Mouse (Mus musculus) Muller cell, postnatal 12 days (primary cell): Measurements from ENCODE around the gene Pigw.
"Not testable (repeated sequence)": the region's sequence is repeated elsewhere in the genome, so short reads cannot be mapped to it uniquely, and the experiment has no call there.

Source experiments
- DNase-seq: peaks from one replicate; pipeline ENCODE4 v3.0.0-alpha.2; 2015; ENCODE audit errors: inconsistent ontology term

Gene Pigw

DNA sequence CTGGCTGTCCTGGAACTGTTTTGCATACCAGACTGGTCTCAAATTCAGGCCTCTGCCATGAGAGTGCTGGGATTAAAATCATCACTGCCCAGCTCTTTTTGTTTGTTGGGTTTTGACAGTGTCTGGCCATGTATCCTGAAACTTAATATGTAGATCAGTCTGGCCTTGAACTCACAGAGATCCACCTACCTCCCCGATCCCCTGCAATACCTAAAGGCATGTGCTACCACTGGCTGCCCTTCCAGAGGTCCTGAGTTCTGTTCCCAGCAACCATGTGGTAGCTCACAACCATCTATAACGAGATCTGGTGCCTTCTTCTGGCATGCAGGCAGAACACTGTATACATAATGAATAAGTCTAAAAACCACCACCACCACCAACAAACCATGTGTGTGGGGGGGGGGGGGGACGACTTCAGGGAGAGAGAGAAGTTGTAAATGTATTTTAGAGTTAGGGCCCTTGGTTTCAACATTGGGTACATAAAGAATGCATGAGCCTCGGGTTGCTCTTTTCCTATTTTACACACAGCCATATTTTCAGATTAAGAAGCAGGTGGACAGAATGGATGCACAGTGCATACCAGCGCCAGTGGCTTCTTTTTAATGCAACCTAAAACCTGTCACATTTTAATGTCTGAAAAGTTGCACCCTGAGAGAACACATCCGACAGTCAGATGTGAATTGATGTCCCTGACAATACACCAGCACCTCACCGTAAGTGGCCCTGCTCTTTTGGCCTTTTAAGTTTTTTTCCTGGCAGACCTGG lies 896 bp downstream of the Pigw start:
- DNase-seq = peak; percentile 11

DNA sequence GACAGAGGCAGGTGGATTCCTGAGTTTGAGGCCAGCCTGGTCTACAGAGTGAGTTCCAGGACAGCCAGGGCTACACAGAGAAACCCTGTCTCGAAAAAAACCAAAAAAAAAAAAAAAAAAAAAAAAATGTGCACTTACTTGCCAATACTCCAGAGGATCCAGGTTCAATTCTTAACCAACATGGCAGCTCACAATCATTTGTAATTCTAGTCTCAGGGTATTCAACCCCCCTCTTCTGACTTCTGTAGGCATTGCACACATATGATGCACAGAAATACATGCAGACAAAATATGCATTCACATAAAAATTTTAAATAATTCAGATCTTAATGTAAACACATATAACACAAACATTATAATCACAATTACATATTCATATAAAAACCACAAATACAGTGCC lies 4.1 kb downstream of the Pigw start:
- not testable (repeated sequence) for DNase-seq

DNA sequence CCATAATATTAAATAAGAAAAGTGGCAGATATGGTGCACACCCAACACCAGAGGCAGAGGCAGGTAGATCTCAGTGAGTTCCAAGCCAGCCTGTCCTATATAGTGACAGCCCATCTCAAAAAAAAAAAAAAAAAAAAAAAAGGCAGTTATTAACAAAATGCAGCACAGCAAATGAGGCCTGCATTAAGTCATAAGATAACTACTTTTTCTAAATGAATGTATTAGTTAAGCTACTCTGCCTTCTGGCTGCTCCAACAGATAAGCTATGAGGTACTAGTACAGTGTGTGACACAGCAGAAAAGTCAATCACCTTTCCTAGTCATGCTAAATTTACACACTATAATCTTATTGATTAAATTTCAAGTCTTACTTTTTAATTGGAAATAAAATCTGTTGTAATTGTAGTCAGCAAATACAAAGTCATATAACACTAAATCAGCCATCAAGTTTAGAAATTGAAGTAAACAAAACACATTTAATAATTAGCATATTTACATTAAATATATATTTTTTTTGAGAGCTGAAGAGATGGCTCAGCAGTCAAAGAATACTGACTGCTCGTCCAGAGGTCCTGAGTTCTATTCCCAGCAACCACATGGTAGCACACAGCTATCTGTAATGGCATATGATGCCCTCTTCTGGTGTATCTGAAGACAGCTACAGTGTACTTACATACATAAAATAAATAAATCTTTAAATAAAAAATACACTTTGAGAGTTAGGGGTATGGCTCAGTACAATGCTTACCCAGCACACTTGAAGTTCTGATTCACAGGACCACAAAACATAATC lies 6.8 kb downstream of the Pigw start:
- DNase-seq = no peak

DNA sequence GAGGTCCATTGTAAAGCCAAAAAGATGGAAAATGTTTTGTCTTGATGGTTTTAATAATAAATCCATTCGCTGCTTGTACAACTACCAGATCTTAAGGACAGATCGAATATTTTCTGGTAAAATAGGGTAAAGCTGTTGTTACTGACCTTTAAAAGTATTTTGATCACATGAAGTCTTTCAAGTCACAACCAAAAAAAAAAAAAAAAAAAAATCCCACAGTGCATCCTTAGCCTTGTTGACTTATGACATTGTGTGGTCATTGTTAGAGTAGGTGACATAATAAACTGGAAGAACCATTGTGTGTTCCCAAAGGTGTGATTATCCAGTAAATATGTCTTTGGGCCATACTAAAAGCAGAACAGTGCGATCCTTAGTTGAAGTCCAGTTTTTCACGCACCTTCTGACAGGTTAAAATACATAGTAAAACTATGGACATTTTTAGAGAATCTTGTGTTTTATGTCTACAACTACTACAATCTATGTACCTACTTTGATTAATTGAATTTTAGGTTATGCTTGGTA lies 8.5 kb downstream of the Pigw start:
- no peak for DNase-seq

DNA sequence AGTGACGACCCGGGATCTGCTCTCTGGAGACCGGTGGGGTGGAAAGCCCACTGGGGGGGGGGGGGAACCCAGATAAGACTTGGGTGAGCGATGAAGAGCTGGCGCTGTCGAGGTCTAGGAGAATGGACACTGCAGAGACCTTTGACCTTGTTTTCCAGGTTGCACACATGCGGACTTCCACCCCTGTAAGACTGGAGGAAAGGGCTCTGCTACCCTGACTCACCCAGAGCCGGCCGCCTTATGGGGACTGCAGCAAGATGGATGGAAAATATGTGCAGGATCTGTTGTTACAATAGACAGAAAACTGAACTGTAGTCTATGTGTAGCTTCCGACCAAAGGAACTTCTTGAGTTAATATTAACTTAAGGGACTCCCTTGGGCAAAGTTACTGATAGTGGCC lies 9.0 kb downstream of the Pigw start:
- peak; percentile 74 for DNase-seq

DNA sequence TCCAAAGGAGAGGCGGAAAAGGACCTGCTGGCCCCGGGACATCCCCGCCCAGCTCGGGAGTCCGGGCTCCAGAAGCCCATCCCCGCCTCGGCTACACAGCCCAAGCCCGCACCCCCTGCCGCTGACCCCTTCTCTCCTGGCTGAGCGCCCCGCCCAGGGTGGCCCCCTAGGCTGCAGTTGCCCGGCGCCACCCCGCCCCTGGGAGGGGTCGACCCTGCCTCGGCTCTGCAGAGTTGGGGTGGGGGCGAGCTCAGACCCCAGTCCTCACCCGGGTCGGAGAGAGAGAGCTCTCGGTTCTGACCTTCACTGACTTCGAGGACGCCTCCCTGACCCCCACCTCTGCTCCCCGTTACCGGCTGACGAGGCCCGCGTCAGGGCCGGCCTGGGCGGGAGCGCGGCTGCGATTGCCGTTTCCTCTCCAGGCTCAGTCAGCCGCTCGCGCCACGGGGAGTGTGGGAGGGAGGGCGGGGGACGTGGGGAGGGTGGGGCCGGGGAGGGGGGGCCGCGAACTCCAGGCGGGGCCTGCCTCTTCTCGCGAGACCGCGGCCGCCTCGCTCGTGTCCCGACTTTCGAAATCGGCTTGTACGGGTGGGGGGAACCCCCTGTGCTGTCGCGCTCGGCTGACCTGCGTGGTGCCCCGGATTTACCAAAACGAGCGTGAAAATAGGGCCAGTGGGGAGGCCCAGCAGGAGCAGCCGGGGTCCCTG lies 9.6 kb downstream of the Pigw start, which contains the start of gene Ggnbp2:
Ggnbp2 (minus strand) TSS at position 481 of the 707 bp plus-strand sequence.
- peak; percentile 97 for DNase-seq

DNA sequence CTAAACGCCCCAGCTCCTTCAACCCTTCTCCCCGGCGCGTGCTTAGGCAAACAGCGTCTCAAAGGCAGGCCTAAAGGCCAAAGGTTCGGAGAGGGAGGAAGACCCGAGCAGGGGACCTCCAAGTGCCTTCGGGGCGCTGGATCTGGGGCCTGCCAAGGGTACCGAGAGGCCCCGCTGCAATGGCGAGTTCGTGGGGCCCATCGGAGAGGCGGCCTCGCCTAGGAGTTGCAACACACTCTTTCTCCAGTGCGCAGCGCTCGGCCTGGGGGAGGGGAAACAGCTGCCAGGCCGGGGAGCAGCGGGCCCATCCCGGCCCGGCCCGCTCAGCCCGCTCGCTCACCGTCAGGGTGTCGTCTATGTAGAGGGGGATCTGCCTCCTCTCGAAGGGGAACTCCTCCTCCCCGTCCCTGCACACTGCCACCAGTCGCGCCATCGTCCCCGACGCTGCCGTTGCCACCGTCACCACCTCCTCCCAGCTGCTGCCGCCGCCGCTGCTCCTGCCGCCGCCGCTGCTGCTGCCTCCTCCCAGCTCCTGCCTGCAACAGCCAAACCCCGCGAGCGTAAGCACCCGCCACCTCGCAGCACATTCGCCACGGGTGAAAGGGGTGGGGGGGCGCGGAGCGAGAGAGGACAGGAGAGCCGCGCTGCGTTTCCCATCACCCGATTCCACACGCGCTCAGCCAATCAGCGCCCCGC lies 10.4 kb downstream of the Pigw start:
- peak; percentile 99 for DNase-seq

DNA sequence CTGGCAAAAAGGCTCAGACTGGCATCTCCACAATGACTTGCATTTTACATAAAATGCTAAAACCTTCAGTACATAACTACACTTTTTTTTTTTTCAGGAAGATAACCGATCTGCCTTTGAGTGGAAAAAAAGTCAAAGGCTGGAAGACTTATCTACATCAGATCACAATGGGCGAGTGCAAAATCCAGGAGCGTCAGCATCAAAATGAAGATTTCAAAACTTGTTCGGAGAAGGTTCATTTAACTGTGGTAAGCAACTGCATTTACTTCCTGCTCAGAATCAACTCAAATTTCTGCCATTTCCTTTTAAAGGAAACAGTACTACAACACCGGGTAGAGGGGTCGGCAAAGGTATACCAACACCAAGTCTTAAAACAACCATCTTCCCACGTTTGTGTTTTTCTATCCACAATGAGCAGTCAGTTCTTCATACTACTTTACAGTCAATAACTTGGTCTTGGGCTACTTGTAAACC lies 11.3 kb downstream of the Pigw start:
- no peak for DNase-seq

DNA sequence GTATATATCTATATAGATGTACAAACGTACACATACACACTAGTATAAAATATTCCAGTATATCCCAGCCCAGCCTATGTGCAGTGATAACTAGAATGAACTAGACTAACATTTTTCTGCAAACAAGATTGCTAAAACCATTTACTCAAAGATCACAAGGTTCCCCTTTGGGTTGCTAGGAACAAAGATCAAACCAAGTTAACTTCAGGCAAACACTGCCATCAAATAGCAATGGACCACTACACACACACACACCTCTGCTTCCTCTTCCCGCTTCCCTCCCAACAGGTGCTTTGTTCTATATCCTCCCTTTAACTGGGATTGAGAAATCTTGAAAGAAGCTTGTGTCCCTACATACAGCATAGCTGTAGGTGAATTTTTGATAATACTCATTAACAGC lies 12.5 kb downstream of the Pigw start:
- no peak for DNase-seq

DNA sequence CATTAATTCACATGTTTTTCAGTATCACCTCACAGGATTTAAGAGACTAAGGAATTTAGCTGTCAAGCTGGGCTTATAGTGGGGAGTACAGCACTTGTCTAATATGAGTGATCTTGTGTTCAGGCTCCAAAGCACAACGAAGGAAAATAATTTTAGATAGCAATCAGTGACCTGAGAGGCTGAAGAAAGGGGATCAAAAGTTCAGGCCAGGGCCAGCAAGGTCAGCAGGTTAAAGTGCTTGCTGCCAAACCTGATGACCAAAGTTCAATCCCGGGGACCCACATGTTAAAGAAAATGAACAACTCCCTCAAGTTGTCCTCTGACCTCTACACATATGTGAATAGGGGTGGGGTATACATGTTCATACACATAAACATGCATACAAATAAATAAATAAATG lies 14.8 kb downstream of the Pigw start:
- DNase-seq = no peak

DNA sequence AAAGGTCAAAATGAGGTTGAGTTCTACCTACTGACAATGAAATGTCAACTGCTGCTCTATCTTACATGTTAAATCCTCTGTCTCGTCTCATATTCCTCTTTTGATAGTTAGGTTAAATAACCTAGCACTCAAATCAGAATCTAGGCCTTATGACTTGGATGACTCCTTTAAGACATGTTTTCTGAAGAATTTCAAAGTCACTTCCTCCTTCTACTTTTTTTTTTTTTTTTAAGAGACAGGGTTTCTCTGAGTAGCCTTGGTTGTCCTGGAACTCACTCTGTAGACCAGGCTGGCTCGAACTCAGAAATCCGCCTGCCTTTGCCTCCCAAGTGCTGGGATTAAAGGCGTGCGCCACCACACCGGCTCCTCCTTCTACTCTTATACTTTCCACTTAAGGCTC lies 24.8 kb downstream of the Pigw start:
- no peak for DNase-seq

DNA sequence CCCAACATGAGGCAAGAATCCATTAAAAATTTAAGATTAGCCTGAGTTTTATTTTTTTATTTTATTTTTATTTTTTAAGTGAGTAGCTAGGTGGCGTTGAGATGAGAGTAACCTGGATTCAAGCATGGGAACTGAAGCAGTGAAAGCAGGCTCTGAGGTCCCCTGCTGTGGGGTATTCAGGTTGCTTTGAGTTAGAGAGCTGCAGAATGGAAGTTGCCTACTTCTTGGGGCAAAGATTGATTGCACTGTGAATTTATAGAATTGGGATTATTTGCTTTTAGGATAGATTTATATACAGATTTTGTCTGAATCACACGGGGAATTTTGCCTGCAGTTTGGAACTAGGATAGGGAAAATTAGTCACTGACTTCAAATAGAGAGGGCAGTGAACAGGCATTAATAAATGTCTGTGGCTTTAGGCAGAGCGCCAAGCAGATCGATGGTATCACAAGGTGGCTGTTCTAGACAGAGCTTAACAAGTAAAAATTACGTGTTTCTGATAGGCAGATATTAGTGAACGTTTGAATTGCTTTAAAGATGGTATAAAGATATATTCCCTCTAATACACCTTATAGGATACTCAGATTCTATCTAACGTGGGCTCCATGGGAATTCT lies 32.5 kb downstream of the Pigw start:
- DNase-seq = peak; percentile 42

DNA sequence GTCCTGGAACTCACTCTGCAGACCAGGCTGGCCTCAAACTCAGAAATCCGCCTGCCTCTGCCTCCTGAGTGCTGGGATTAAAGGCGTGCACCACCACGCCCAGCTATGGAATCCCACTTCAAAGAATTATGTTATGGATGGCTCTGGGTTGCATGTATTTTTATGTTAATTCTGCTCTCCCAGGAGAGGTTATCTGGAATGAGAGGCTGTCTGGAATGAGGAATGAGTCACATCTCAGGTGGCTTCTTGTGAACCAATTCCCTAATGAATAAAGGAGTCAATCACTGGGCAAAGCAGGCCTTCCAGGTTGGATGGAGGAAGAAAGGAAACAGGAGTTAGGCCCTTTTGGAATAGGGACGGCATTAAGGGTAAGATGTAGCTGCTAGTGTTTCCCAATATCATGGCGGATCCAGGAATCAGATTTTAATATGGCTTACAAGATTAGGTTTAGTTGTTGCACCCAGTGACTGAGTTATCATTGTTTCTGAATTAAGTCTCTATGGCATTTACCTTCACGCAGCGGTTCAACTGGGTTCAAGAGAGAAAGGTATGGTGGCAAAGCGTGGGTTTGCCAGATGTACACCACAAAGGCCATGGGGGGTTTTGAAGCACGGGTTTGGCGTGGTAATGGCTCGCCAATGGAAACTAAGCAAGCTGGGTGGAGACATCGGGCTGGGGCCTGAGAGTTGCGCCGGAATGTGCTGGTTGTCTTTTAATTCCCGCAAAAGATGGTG lies 33.2 kb downstream of the Pigw start:
- no peak for DNase-seq

DNA sequence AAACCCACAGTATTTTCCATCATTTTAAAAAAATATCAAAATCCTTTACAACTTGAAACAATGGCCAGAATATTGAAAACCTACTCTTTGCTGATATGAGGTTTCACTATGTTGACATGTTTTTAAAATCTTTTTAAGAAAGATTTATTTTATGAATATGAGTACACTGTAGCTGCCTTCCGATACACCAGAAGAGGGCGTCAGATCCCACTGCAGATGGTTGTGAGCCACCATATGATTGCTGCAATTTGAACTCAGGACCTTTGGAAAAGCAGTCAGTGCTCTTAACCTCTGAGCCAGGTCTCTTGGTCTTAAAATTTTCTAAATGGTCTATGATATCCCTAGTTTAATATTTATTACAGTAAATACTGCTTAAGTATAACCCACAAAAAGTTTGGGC lies 40.8 kb downstream of the Pigw start:
- DNase-seq = no peak

DNA sequence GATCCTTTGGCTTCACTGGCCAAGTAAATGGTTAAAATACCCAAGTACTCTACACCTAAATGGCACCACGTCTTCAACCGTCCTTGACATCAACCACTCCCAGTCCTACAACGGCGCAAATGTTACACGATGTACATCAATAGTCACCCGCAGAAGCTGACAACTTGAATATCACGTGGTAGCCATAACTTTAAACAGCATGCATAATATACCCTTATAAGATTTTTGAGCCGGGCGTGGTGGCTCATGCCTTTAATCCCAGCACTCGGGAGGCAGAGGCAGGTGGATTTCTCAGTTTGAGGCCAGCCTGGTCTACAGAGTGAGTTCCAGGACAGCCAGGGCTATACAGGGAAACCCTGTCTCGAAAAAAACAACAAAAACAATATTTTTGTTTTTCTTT lies 50.6 kb downstream of the Pigw start:
- not testable (repeated sequence) for DNase-seq

DNA sequence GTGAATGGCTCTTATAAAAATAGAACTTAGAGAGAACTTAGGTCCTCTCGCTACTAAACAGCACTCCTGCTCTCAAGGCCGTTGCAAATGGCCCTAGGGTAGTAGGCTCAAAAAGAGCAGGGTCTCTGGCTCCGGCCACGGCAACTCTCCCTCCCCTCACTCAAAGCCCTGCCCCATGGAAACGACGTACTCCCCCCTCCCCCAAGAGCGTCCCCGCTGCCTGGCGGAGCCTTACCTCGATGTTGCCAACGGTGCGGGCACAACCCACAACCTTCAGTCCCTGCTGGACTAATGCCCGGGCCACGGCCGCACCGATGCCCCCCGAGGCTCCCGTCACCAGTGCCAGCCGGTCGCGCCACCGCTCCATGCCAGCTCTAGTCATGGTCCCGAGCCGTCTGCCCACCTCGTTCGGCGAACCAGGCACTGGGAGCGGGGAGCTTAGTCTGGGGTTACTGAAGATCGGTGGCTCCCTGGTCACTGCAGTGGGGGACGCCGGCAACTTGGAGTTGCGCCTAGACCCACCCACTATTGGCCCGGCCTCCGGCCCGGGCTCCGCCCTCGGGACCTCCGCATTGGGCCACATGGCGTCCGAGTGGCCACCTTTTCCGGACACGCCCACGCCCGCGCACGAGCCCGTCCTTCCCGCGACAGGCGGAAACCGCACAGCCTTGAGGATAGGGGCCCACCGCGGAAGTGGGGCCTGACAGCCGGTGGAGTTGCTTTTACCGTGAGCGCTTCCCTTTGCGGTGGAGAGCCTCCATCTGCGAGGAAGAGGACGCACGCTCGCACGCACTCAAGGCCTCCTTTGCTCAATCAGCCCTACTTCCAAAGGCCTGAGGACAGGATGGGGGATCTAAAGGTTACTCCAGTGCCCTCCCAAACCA lies 51.3 kb downstream of the Pigw start, which contains the start of gene Dhrs11:
Dhrs11 (minus strand) TSS at position 479 of the 884 bp plus-strand sequence.
- peak; percentile 95 for DNase-seq

DNA sequence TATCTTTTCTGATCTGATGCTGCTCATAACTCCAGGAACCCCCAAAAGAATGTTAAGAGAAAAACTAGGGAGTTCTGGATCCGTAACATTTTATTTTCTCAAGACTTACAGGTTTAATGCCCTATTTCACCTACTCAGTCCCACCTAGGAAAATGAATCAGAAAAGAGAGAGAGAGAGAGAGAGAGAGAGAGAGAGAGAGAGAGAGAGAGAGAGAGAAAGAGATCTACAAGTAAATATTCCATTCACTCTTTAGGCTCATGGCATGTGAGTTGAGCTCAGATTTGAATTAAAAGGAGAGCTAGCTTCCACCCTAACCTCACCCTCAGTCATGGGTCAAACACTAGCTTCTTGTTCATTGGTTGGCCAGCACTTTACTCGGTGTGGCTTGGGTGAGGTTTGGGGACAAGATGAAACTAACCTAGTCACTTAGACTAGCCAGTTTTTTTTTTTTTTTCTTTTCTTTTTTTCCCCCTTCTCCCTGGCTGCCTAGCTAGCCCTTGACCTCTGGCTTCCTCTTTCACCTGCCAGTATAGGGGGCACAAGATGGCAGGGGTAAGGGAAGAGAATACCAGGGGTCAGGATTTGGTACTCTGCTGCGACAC lies 52.1 kb downstream of the Pigw start:
- DNase-seq = no peak

DNA sequence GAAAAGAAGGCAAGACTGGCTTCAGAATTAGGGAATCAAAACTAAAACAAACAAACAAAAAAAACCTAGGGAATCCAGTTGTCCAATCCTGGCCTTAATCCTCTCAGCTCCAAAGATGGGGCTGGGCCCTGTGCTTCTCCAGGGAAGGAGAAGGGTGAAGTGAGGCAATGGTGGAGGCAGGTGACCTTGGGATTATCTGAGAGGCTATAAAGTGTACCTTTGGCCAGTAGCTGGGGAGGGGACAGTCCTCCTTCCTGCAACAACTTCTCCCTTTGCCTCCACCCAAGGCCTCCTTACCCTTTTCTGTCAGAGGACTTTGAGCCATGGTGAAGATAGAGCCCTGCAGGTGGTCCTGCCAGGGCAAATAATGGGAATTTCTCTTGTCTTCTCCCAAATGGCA lies 52.6 kb downstream of the Pigw start:
- no peak for DNase-seq
